Mouse (Mus musculus): ENCODE results near the gene Tcf7l2.

The Tcf7l2 gene

DNA sequence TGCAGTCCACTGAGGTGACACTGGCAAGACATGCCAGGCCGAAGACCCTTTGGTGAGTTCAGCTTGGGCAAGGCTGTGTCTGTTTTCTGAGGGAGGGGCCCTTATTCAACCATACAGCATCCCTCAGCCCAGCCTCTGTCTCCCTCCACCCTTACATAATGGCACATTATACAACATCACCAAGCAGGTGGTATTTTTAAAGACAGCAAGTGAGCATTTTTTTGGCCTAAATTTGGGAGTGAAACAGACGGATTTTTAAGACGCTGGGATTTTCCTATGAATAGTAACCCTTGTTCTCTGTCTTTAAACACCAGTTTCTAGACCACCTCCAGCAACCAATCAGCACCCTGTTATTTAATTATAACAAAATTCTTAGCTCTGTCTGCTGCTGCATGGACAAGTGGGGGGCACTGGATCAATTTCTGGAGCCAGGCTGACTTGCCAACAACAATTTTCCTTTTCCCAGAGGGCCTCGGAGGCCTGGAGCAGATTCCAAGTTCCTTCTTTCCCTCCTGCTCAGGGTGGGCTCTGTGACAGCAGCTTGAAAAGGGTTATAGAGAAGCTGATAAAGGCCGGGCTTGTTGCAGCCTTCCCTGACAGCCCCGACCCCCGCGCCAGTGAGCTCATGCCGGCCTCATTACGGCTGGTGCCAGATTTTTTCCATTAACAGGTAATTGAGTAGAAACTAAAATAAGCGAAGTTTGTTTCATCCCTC, 199.1 kb downstream of the Tcf7l2 start:
- peak; percentile 45 to 69 for DNase-seq (ENCODE audit: low spot score in 2 of 2)

DNA sequence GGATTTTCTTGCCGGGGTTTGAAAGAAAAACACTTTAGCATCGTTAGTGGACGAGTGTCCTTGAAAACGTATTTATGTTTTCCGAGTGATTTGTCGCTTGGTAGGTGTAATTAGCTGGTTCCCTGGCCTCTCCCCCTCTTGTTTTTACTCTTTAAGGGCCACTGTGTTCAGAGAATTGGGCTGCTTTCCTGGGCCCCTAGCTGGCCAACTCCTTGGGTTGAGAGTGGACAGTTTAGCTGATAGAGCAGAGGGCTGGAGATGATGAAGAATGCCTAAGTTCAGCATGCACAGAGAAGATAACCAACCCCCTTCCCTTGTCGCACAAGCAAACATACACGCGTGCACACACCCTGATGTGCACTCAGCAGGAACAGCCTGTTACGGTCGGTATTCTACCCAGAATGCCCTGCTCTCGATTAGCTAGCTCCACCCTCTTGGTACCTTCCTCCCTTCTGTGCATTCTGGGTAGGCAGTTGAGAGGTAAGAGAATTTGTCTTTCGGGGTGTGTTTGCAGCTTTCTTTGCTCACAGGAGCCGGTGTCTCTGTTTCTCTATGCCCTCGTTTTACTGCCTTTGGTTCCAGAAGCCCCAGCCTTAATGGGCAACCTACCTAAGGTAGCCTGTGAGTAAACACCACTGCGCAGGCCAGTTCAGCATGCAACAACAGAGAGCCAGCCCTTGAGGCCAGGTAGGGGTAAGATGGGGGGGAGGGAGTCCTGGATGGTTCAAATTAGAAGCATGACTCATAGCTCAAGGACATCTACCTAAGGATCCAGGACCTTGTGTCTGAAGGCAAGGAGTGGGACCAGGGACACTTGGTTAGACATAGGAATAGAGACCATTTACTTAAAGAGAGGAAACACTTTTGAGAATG, 199.9 kb downstream of the Tcf7l2 start:
- peak in 1 of 2 experiments; percentile 9 for DNase-seq (ENCODE audit: low spot score in 2 of 2)

DNA sequence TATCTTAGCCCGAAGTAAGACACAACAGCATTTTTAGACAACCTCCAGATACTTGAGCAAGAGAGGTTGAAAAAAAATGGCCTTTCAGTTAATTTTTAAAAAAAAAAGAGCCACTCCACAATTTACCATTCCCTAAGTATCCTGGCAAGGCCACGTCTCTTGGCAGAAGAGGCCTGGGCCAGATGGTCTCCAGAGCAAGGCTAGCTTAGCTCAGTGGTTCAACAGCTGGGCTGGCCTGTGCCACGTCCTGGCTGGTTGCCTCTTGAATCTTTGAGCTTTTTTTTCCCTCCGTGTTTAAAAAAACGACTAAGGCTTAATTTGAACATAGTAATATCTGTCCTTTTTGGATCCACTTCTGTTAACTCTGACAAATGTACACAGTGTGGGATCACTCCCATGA, 209.8 kb downstream of the Tcf7l2 start:
- DNase-seq (ENCODE audit: low spot score in 2 of 2): peak in 1 of 2 experiments; percentile 16

DNA sequence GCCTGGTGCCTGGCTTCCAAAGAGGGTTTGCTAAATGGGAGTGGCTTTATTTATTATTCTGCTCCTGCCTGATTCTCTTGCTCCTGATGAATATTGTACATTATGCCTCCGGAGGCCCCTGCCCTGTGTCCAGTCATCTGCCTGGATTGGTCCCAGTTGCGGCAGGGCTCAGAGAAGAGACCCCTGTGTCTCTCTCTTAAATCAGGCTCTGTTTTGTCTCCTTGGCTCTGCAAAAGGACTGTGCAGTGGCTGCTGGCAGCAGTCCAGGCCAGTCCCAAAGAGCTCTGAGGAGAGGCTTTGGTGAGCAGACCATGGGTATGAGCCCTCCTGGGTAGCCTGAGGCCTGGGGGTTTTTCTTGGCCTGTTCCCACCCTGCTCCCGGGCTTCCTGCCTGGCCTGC, 211.6 kb downstream of the Tcf7l2 start:
- peak; percentile 25 to 53 for DNase-seq (ENCODE audit: low spot score in 2 of 2)

DNA sequence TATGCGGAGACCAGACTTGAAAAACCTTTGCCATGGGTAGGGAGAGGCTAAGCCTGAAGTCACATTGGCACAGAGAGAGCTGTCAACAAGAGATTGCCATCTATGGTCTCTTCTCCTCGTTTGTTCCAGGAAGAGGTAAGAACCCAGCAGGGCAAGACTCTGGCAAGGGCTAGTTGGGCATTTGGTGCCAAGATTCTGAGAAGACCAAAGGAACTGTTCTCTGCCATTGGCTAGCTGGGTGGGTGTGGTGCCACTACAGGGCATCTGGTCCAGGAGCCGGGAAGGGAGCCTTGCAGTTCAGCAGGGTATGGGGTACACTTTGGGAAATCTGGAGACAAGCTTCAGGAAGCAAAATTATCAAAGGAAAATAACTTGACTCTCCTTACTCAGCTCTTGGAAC, 213.5 kb downstream of the Tcf7l2 start:
- no peak for DNase-seq (ENCODE audit: low spot score in 2 of 2)

DNA sequence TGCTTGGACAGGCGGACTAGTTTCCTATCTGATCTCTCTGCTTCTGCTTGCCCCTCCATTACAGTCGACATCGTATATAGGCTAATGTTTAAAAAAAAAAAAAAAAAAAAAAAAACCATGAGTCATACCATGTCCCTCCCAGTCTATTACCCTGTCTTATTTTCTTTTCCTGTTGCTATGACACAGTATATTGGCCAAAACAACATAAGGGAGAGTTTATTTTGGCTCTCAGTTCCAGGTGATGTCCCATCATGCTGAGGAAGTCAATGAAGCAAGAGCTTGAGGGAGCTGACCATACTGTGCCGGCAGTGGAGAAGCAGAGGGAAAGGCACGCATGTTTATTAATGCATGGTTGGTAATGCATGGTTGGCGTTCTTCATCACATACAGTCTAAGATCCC, 215.1 kb downstream of the Tcf7l2 start:
- no peak for DNase-seq (ENCODE audit: low spot score in 2 of 2)

DNA sequence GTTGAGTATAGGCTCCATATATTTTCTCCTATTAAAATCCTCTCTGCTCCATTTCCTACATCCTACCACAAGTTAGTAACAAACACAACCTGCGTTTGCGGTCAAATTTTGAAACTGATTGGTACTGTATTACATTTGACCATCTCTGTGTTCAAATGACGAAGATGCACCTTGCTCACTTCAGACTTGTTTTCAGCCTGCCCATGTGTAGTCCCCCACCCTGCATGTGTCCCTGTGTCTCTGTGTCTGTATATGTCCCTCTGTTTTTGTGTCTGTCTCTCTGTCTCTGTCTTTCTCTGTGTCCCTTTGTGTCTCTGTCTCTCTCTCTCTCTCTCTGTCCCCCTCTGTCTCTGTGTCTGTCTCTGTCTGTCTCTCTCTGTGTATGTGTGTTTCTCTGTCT, 222.8 kb downstream of the Tcf7l2 start:
- no peak for DNase-seq (ENCODE audit: low spot score in 2 of 2)

DNA sequence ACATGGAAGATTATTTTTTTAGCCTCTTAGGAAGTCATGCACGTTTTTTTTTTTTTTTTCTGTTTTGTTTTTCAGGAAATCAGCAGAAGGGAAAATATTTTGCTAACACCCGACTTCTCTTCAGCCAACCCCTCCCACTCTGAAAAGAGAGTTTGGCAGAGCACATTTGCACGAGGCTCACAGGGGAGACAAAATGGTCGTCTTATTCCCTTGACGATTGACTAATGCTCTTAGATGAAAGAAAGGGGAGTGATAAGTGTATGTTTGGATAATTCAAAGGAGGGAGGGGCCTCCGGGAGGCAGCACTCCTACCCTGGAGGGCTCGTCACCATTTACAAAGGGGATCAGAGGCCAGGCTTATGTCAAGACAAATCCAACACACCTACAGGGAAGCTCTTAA, 224.4 kb downstream of the Tcf7l2 start:
- DNase-seq (ENCODE audit: low spot score in 2 of 2): no peak

DNA sequence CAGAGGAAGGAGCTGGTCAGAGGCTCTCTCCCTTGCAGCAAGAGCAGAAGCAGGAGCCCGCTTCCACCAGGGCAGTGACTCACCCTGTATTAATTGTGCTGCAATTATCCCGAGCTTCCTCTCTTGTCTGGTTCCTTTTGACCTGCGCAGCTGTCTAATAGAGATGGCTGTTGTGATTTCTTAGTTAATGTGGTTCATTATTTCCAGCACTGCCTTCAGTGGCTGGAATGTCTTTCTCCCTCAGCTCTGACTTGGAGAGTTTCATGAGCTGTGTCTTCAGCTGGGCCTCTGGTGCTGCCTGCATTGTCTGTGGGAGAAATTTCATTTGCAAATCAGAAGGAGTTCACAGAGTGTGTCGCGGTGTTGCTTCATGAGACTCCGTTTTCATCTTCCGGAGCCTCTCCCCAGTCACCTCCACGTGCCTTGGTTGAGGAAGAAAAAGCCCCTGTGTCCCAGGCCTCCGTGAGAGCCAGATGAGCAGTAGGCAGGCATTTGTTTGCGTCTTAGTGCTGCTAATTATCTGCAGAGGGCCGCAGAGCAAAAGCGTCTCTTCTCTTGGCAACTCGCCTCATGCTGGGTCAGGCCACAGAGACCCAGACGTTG, 228.4 kb downstream of the Tcf7l2 start:
- DNase-seq (ENCODE audit: low spot score in 2 of 2): no peak

DNA sequence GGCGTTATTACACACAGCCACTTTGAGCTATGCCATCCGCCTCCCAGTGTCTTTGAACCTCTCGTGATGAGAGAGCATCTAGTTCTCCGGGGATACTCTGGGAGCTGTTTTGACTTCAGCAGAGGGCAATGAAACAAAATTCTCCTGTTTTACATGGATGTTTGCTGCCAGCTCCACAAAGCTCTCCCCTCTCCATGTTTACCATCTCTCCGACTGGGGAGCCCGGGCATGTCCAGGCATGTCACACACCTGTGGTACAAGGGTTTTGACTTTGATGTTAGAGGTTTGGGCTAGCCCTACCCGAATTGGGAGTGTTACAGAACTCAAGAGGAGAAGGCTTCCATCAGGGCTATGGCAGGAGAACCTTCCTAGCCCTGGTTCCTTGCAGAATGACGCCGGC, 234.5 kb downstream of the Tcf7l2 start:
- DNase-seq (ENCODE audit: low spot score in 2 of 2): no peak

Data from frontal cortex, postnatal 36 days (tissue).